Mouse (Mus musculus): ENCODE measurements around the gene Olfr592. TPM values are rescaled to one million over a fixed set of nuclear protein-coding genes. Genes with fewer than 3 reads are reported as not detected.

Olfr592 gene
- polyA plus RNA-seq (2014; fragmentation: Illumina TruSeq; extraction: RNeasy Lipid Tissue Mini Kit (QIAGEN cat#74804); ENCODE audit: low read depth, low replicate concordance), result not detected

GRCm38 (mm10) chr7:103184503-103184902 is at the start of gene Olfr592:
Olfr592 (plus strand) TSS chr7:103184803.

GRCm38 (mm10) chr7:103140579-103140978 is 44.0 kb upstream of the Olfr592 start, which contains the start of gene Olfr588-ps1:
Olfr588-ps1 (plus strand) TSS chr7:103140879.

GRCm38 (mm10) chr7:103156256-103156655 is 28.3 kb upstream of the Olfr592 start, which contains the start of gene Olfr589:
Olfr589 (minus strand) TSS chr7:103156356.

GRCm38 (mm10) chr7:103178240-103178639 is 6.4 kb upstream of the Olfr592 start, which contains the start of gene Olfr591:
Olfr591 (minus strand) TSS chr7:103178340.

GRCm38 (mm10) chr7:103211562-103211961 is 27.0 kb downstream of the Olfr592 start, which contains the start of gene Olfr593:
Olfr593 (plus strand) TSS chr7:103211862.

DNA sequence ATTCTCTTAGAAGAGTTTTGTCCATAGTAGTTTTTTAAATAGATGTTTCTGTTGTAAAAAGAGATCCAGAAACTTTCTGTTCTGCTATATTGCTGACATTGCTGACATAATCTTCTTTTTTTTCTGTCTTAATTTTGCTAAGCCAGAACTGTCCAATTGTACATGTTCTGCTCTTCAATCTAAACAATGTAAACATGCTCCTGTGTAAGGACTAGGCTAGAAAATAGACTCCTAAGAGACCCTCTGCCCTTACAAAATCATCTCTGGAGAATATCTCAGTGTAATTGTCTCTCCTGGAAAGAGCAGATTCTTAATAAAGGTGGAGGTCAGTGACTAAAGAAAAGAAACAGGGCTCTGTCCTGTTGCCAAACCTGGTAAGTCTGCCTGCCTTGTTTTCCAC is 32.1 kb downstream of the Olfr592 start, which contains the start of gene Olfr594:
Gene Olfr594, plus strand, starts transcription at position 301 of the 400 bp plus-strand sequence.

Other genes starting within 250 kb of the Olfr592 start
- gene Olfr573-ps1, start 242.2 kb upstream of the Olfr592 start, polyA plus RNA-seq (2014; fragmentation: Illumina TruSeq; extraction: RNeasy Lipid Tissue Mini Kit (QIAGEN cat#74804); ENCODE audit: low read depth, low replicate concordance), result not detected
- not detected for gene Olfr574, start 236.3 kb upstream of the Olfr592 start, polyA plus RNA-seq (2014; fragmentation: Illumina TruSeq; extraction: RNeasy Lipid Tissue Mini Kit (QIAGEN cat#74804); ENCODE audit: low read depth, low replicate concordance)
- gene Olfr575, start 226.0 kb upstream of the Olfr592 start, polyA plus RNA-seq (2014; fragmentation: Illumina TruSeq; extraction: RNeasy Lipid Tissue Mini Kit (QIAGEN cat#74804); ENCODE audit: low read depth, low replicate concordance), result not detected
- gene Olfr576, start 222.1 kb upstream of the Olfr592 start, polyA plus RNA-seq (2014; fragmentation: Illumina TruSeq; extraction: RNeasy Lipid Tissue Mini Kit (QIAGEN cat#74804); ENCODE audit: low read depth, low replicate concordance), result not detected
- gene Olfr577, start 208.9 kb upstream of the Olfr592 start, polyA plus RNA-seq (2014; fragmentation: Illumina TruSeq; extraction: RNeasy Lipid Tissue Mini Kit (QIAGEN cat#74804); ENCODE audit: low read depth, low replicate concordance), result not detected
- gene Olfr578, start 195.5 kb upstream of the Olfr592 start, polyA plus RNA-seq (2014; fragmentation: Illumina TruSeq; extraction: RNeasy Lipid Tissue Mini Kit (QIAGEN cat#74804); ENCODE audit: low read depth, low replicate concordance), result not detected
- gene Olfr582, start 146.8 kb upstream of the Olfr592 start, polyA plus RNA-seq (2014; fragmentation: Illumina TruSeq; extraction: RNeasy Lipid Tissue Mini Kit (QIAGEN cat#74804); ENCODE audit: low read depth, low replicate concordance), result not detected
- gene Olfr583, start 133.5 kb upstream of the Olfr592 start, polyA plus RNA-seq (2014; fragmentation: Illumina TruSeq; extraction: RNeasy Lipid Tissue Mini Kit (QIAGEN cat#74804); ENCODE audit: low read depth, low replicate concordance), result not detected
- not detected for gene Olfr584, start 102.9 kb upstream of the Olfr592 start, polyA plus RNA-seq (2014; fragmentation: Illumina TruSeq; extraction: RNeasy Lipid Tissue Mini Kit (QIAGEN cat#74804); ENCODE audit: low read depth, low replicate concordance)
- not detected for gene Olfr585, start 87.1 kb upstream of the Olfr592 start, polyA plus RNA-seq (2014; fragmentation: Illumina TruSeq; extraction: RNeasy Lipid Tissue Mini Kit (QIAGEN cat#74804); ENCODE audit: low read depth, low replicate concordance)
- gene Olfr586, start 59.2 kb upstream of the Olfr592 start, polyA plus RNA-seq (2014; fragmentation: Illumina TruSeq; extraction: RNeasy Lipid Tissue Mini Kit (QIAGEN cat#74804); ENCODE audit: low read depth, low replicate concordance), result not detected
- gene Olfr588-ps1, start 43.9 kb upstream of the Olfr592 start, polyA plus RNA-seq (2014; fragmentation: Illumina TruSeq; extraction: RNeasy Lipid Tissue Mini Kit (QIAGEN cat#74804); ENCODE audit: low read depth, low replicate concordance), result not detected
- not detected for gene Olfr589, start 28.4 kb upstream of the Olfr592 start, polyA plus RNA-seq (2014; fragmentation: Illumina TruSeq; extraction: RNeasy Lipid Tissue Mini Kit (QIAGEN cat#74804); ENCODE audit: low read depth, low replicate concordance)
- gene Olfr591, start 6.5 kb upstream of the Olfr592 start, polyA plus RNA-seq (2014; fragmentation: Illumina TruSeq; extraction: RNeasy Lipid Tissue Mini Kit (QIAGEN cat#74804); ENCODE audit: low read depth, low replicate concordance), result not detected
- not detected for gene Olfr593, start 27.1 kb downstream of the Olfr592 start, polyA plus RNA-seq (2014; fragmentation: Illumina TruSeq; extraction: RNeasy Lipid Tissue Mini Kit (QIAGEN cat#74804); ENCODE audit: low read depth, low replicate concordance)
- gene Olfr594, start 32.2 kb downstream of the Olfr592 start, polyA plus RNA-seq (2014; fragmentation: Illumina TruSeq; extraction: RNeasy Lipid Tissue Mini Kit (QIAGEN cat#74804); ENCODE audit: low read depth, low replicate concordance), result not detected
- gene Usp17ld, start 67.7 kb downstream of the Olfr592 start, polyA plus RNA-seq (2014; fragmentation: Illumina TruSeq; extraction: RNeasy Lipid Tissue Mini Kit (QIAGEN cat#74804); ENCODE audit: low read depth, low replicate concordance), result not detected
- not detected for gene Olfr596, start 120.8 kb downstream of the Olfr592 start, polyA plus RNA-seq (2014; fragmentation: Illumina TruSeq; extraction: RNeasy Lipid Tissue Mini Kit (QIAGEN cat#74804); ENCODE audit: low read depth, low replicate concordance)
- not detected for gene Olfr597, start 131.5 kb downstream of the Olfr592 start, polyA plus RNA-seq (2014; fragmentation: Illumina TruSeq; extraction: RNeasy Lipid Tissue Mini Kit (QIAGEN cat#74804); ENCODE audit: low read depth, low replicate concordance)
- gene Olfr598, start 138.8 kb downstream of the Olfr592 start, polyA plus RNA-seq (2014; fragmentation: Illumina TruSeq; extraction: RNeasy Lipid Tissue Mini Kit (QIAGEN cat#74804); ENCODE audit: low read depth, low replicate concordance), result not detected
- gene Olfr599, start 151.1 kb downstream of the Olfr592 start, polyA plus RNA-seq (2014; fragmentation: Illumina TruSeq; extraction: RNeasy Lipid Tissue Mini Kit (QIAGEN cat#74804); ENCODE audit: low read depth, low replicate concordance), result not detected
- gene Olfr600, start 164.9 kb downstream of the Olfr592 start, polyA plus RNA-seq (2014; fragmentation: Illumina TruSeq; extraction: RNeasy Lipid Tissue Mini Kit (QIAGEN cat#74804); ENCODE audit: low read depth, low replicate concordance), result not detected
- gene Olfr601, start 177.9 kb downstream of the Olfr592 start, polyA plus RNA-seq (2014; fragmentation: Illumina TruSeq; extraction: RNeasy Lipid Tissue Mini Kit (QIAGEN cat#74804); ENCODE audit: low read depth, low replicate concordance), result not detected
- not detected for gene Olfr603, start 201.4 kb downstream of the Olfr592 start, polyA plus RNA-seq (2014; fragmentation: Illumina TruSeq; extraction: RNeasy Lipid Tissue Mini Kit (QIAGEN cat#74804); ENCODE audit: low read depth, low replicate concordance)
- gene Usp17lc, start 230.3 kb downstream of the Olfr592 start, polyA plus RNA-seq (2014; fragmentation: Illumina TruSeq; extraction: RNeasy Lipid Tissue Mini Kit (QIAGEN cat#74804); ENCODE audit: low read depth, low replicate concordance), result not detected

Data from kidney, adult 10 weeks (tissue).